11 mouse cellular contexts compared by ENCODE assay signal in genomic region chr3:88057030-88057429, GRCm38 (mm10). TPM values are rescaled to one million over a fixed set of nuclear protein-coding genes. Genes with fewer than 3 reads are reported as not detected.
DNase-seq lines count a peak whose midpoint lies in the region; ATAC-seq lines count a peak whose summit lies in the region.
"Had no signal": no experiment of that assay in that cellular context is flagged by ENCODE, and none has a peak within 500 bp of the region (broad histone marks: within the 10 kb centered on the region; RNA-seq: fewer than 3 reads in every experiment).

No protein-coding gene starts in this region.

- H3K4me2 ChIP-seq in liver, embryonic 16.5 days (ENCODE audit: low read depth, low read length), result 0 out of 2 replicates have a peak overlapping the region, but pooled peaks have one; percentile 86

- H3K36me3 ChIP-seq in erythroblast, embryonic 14.5 days (ENCODE audit: control insufficient read depth), result peaks cover 43% of the 10 kb centered on the region
- peaks cover 51% of the 10 kb centered on the region for H3K36me3 ChIP-seq in megakaryocyte, embryonic 14.5 days (replicated peaks; ENCODE audit: low read length)
- no peaks in the 10 kb centered on the region; the same call in none of the 2 replicates for H3K36me3 ChIP-seq in liver, embryonic 16.5 days (ENCODE audit: control insufficient read depth, insufficient read depth)

- no peaks in the 10 kb centered on the region for H3K27me3 ChIP-seq in erythroblast, embryonic 14.5 days (ENCODE audit: control insufficient read depth)
- H3K27me3 ChIP-seq in megakaryocyte, embryonic 14.5 days (replicated peaks), result peaks cover 5% of the 10 kb centered on the region
- H3K27me3 ChIP-seq in liver, embryonic 16.5 days (ENCODE audit: control insufficient read depth, insufficient read depth, low read depth, low read length), result no peaks in the 10 kb centered on the region

- peaks cover 22% of the 10 kb centered on the region for H3K4me1 ChIP-seq in erythroblast, embryonic 14.5 days (ENCODE audit: control insufficient read depth)
- H3K4me1 ChIP-seq in megakaryocyte, embryonic 14.5 days, result peaks cover 20% of the 10 kb centered on the region
- H3K4me1 ChIP-seq in liver, embryonic 16.5 days (ENCODE audit: control insufficient read depth, low read depth, low read length), result peaks cover 13% of the 10 kb centered on the region

- no peak for ATAC-seq in erythroblast, adult 5-6 weeks (replicated peaks; ENCODE audit: low FRiP score, poor library complexity, severe bottlenecking)
- no peak for ATAC-seq in megakaryocyte, adult 5-6 weeks (ENCODE audit: poor library complexity, severe bottlenecking)
- no peak for ATAC-seq in liver, embryonic 16.5 days (ENCODE audit: low read depth)
- no peak for ATAC-seq in inflammation-experienced regulatory T-cells, adult 6 months

- no peak for DNase-seq in layer of hippocampus, adult 8-10 months (ENCODE audit: low spot score in 2 of 2)
- no peak for DNase-seq in cerebellum, adult 9-11 months
- DNase-seq: cerebellum, postnatal 10 days had no signal

- WGBS in liver, embryonic 16.5 days (ENCODE audit: insufficient replicate concordance), result 71% methylated on average over 6 of the region's 6 CpGs

- no peak overlapping the region for H3K27ac ChIP-seq in liver, embryonic 16.5 days (ENCODE audit: low read length)

- H3K4me3 ChIP-seq in erythroblast, embryonic 14.5 days (replicated peaks), result peak overlapping the region; percentile 0
- H3K4me3 ChIP-seq in megakaryocyte, embryonic 14.5 days (replicated peaks), result peak overlapping the region; percentile 48
- H3K4me3 ChIP-seq in liver, embryonic 16.5 days (ENCODE audit: low read depth, low read length), result no peak overlapping the region

- H3K9me3 ChIP-seq in erythroblast, embryonic 14.5 days (ENCODE audit: control insufficient read depth, low read length), result no peaks in the 10 kb centered on the region
- no peaks in the 10 kb centered on the region for H3K9me3 ChIP-seq in megakaryocyte, embryonic 14.5 days
- no peaks in the 10 kb centered on the region for H3K9me3 ChIP-seq in liver, embryonic 16.5 days (replicated peaks; ENCODE audit: control insufficient read depth, low read length)

- no peak overlapping the region for H3K9ac ChIP-seq in liver, embryonic 16.5 days (ENCODE audit: low read depth, low read length)

RNA-seq across cellular contexts. Expression of gene Naxe, which starts 1.3 kb away (rescaled TPM):
- polyA plus RNA-seq in erythroblast, embryonic 14.5 days (2012), result 1.2 and 2.1 TPM in 2 replicates
- 8.8 and 14.2 TPM in 2 replicates for total RNA-seq in erythroblast, adult 5-6 weeks (2015; ENCODE audit: low replicate concordance)
- total RNA-seq in erythroblast, adult 5-6 weeks (2017; ENCODE audit: low replicate concordance), result 5.0 and 6.0 TPM in 2 replicates
- polyA plus RNA-seq in megakaryocyte, embryonic 14.5 days (2012; ENCODE audit: insufficient read depth, low replicate concordance), result 30.3 and 44.6 TPM in 2 replicates
- 48.2 and 56.4 TPM in 2 replicates for total RNA-seq in megakaryocyte, adult 5-6 weeks (2015)
- total RNA-seq in megakaryocyte, adult 5-6 weeks (2017), result 17.8 and 29.3 TPM in 2 replicates
- 83.2 and 85.0 TPM in 2 replicates for polyA plus RNA-seq in liver, embryonic 16.5 days (2015; fragmentation: Nextera tagmentation; extraction: Ambion mirVana)
- total RNA-seq in layer of hippocampus, adult 8-10 months (2022), result 10 to 100 TPM; 67.5 to 89.0 (median 81.9) TPM
- 10 to 100 TPM; 68.3 to 75.7 (median 70.3) TPM for polyA plus RNA-seq in inflammation-experienced regulatory T-cells, adult 6 months (2017; shearing (Covaris generic))

RNA-seq across cellular contexts. Expression of gene Gpatch4, which starts 14.1 kb away (rescaled TPM):
- polyA plus RNA-seq in erythroblast, embryonic 14.5 days (2012), result 0.57 and 0.75 TPM in 2 replicates
- total RNA-seq in erythroblast, adult 5-6 weeks (2015; ENCODE audit: low replicate concordance), result 2.9 and 4.6 TPM in 2 replicates
- total RNA-seq in erythroblast, adult 5-6 weeks (2017; ENCODE audit: low replicate concordance), result 4.7 and 7.2 TPM in 2 replicates
- polyA plus RNA-seq in megakaryocyte, embryonic 14.5 days (2012; ENCODE audit: insufficient read depth, low replicate concordance), result 5.3 and 18.9 TPM in 2 replicates
- 7.3 TPM in 2 replicates for total RNA-seq in megakaryocyte, adult 5-6 weeks (2015)
- total RNA-seq in megakaryocyte, adult 5-6 weeks (2017), result 9.5 and 10.1 TPM in 2 replicates
- polyA plus RNA-seq in liver, embryonic 16.5 days (2015; fragmentation: Nextera tagmentation; extraction: Ambion mirVana), result 13.2 and 14.1 TPM in 2 replicates
- 10 to 100 TPM; 14.0 to 19.9 (median 16.1) TPM for total RNA-seq in layer of hippocampus, adult 8-10 months (2022)
- polyA plus RNA-seq in inflammation-experienced regulatory T-cells, adult 6 months (2017; shearing (Covaris generic)), result 10 to 100 TPM; 20.8 to 37.5 (median 36.6) TPM

RNA-seq across cellular contexts. Expression of gene Ttc24, which starts 21.1 kb away (rescaled TPM):
- not detected in 2 replicates for polyA plus RNA-seq in erythroblast, embryonic 14.5 days (2012)
- not detected in 2 replicates for total RNA-seq in erythroblast, adult 5-6 weeks (2015; ENCODE audit: low replicate concordance)
- not detected in 2 replicates for total RNA-seq in erythroblast, adult 5-6 weeks (2017; ENCODE audit: low replicate concordance)
- polyA plus RNA-seq in megakaryocyte, embryonic 14.5 days (2012; ENCODE audit: insufficient read depth, low replicate concordance), result not detected in 2 replicates
- not detected in 2 replicates for total RNA-seq in megakaryocyte, adult 5-6 weeks (2015)
- total RNA-seq in megakaryocyte, adult 5-6 weeks (2017), result not detected in 2 replicates
- polyA plus RNA-seq in liver, embryonic 16.5 days (2015; fragmentation: Nextera tagmentation; extraction: Ambion mirVana), result not detected in 2 replicates
- total RNA-seq in layer of hippocampus, adult 8-10 months (2022), result not detected
- polyA plus RNA-seq in inflammation-experienced regulatory T-cells, adult 6 months (2017; shearing (Covaris generic)), result not detected
- total RNA-seq: gastrocnemius, adult 8-10 months; layer of hippocampus, adult 18-20 months had no signal

RNA-seq across cellular contexts. Expression of gene Iqgap3, which starts 24.7 kb away (rescaled TPM):
- 1.6 and 3.1 TPM in 2 replicates for polyA plus RNA-seq in erythroblast, embryonic 14.5 days (2012)
- 6.5 and 6.7 TPM in 2 replicates for total RNA-seq in erythroblast, adult 5-6 weeks (2015; ENCODE audit: low replicate concordance)
- 6.8 and 25.6 TPM in 2 replicates for total RNA-seq in erythroblast, adult 5-6 weeks (2017; ENCODE audit: low replicate concordance)
- 3.3 and 6.8 TPM in 2 replicates for polyA plus RNA-seq in megakaryocyte, embryonic 14.5 days (2012; ENCODE audit: insufficient read depth, low replicate concordance)
- total RNA-seq in megakaryocyte, adult 5-6 weeks (2015), result 13.5 and 16.3 TPM in 2 replicates
- total RNA-seq in megakaryocyte, adult 5-6 weeks (2017), result 26.3 and 27.8 TPM in 2 replicates
- polyA plus RNA-seq in liver, embryonic 16.5 days (2015; fragmentation: Nextera tagmentation; extraction: Ambion mirVana), result 7.3 and 7.6 TPM in 2 replicates
- total RNA-seq in layer of hippocampus, adult 8-10 months (2022), result 1 to 10 TPM in 1 of 4 experiments, under 1 TPM in 3; 0.12 to 1.2 (median 0.56) TPM
- 1 to 10 TPM in 1 of 3 experiments, under 1 TPM in 2; 0.59 to 3.5 (median 0.82) TPM for polyA plus RNA-seq in inflammation-experienced regulatory T-cells, adult 6 months (2017; shearing (Covaris generic))

RNA-seq across cellular contexts. Expression of gene Hapln2, which starts 29.6 kb away (rescaled TPM):
- not detected in 2 replicates for polyA plus RNA-seq in erythroblast, embryonic 14.5 days (2012)
- not detected in 2 replicates for total RNA-seq in erythroblast, adult 5-6 weeks (2015; ENCODE audit: low replicate concordance)
- total RNA-seq in erythroblast, adult 5-6 weeks (2017; ENCODE audit: low replicate concordance), result not detected in 2 replicates
- not detected in 2 replicates for polyA plus RNA-seq in megakaryocyte, embryonic 14.5 days (2012; ENCODE audit: insufficient read depth, low replicate concordance)
- total RNA-seq in megakaryocyte, adult 5-6 weeks (2015), result not detected in 2 replicates
- total RNA-seq in megakaryocyte, adult 5-6 weeks (2017), result not detected in 2 replicates
- not detected in 2 replicates for polyA plus RNA-seq in liver, embryonic 16.5 days (2015; fragmentation: Nextera tagmentation; extraction: Ambion mirVana)
- 10 to 100 TPM; 26.0 to 34.3 (median 29.3) TPM for total RNA-seq in layer of hippocampus, adult 8-10 months (2022)
- polyA plus RNA-seq in inflammation-experienced regulatory T-cells, adult 6 months (2017; shearing (Covaris generic)), result not detected

Comparison
In these comparisons a context has a peak if more than half of its experiments do, and no peak if none do; other contexts are left out.
1. RNA of gene Naxe, which starts 1.3 kb away (polyA plus RNA-seq): 83.2 to 85.0 TPM in liver, embryonic 16.5 days, 68.3 to 75.7 TPM in inflammation-experienced regulatory T-cells, adult 6 months and 30.3 to 44.6 TPM in megakaryocyte, embryonic 14.5 days; 1.2 to 2.1 TPM in erythroblast, embryonic 14.5 days; every median in the first group is over 10 times any median in the second.